Mouse (Mus musculus) bone marrow, adult 2 months (tissue): ENCODE data around the gene Tas1r3. TPM values are rescaled to one million over a fixed set of nuclear protein-coding genes. Genes with fewer than 3 reads are reported as not detected.

Experiments
- H3K27ac ChIP-seq: fragments of 200-500 bp; 2 replicates; pipeline ENCODE4 v1.5.1; 2012; ENCODE audit warnings: low read depth, mild to moderate bottlenecking, control low read depth, inconsistent platforms, low read length; ENCODE audit not compliant: control insufficient read depth, poor library complexity, insufficient read depth
- H3K4me1 ChIP-seq: fragments of 200-500 bp; 2 replicates; pipeline ENCODE4 v1.6.1; 2011; ENCODE audit warnings: low read length; ENCODE audit not compliant: control insufficient read depth, insufficient read depth
- H3K4me3 ChIP-seq: fragments of 200-500 bp; replicated peaks from 2 replicates; pipeline ENCODE3; 2011; ENCODE audit warnings: mild to moderate bottlenecking, low read depth, low read length, control low read depth; ENCODE audit not compliant: control insufficient read depth
- CTCF ChIP-seq: fragments of 200-500 bp; IDR thresholded peaks from 2 replicates; pipeline ENCODE4 v1.5.1; 2011; ENCODE audit warnings: low read length, control low read depth; ENCODE audit not compliant: control insufficient read depth, insufficient read depth
- POLR2A ChIP-seq: fragments of 200-500 bp; IDR thresholded peaks from 2 replicates; pipeline ENCODE4 v1.6.1; 2011; ENCODE audit warnings: low read depth, mild to moderate bottlenecking, control low read depth, low read length, borderline replicate concordance; ENCODE audit not compliant: control insufficient read depth
- WGBS: fragments of 180-500 bp; shearing (Covaris S2); methylation state at CpG from one replicate; pipeline ENCODE4 v1.1.7; 2018; 5-methylcytosine and 5-hydroxymethylcytosine counted together
- polyA plus RNA-seq: library from polyadenylated mRNA; stranded (reverse); fragments of >200 nt; gene quantifications from 2 replicates; pipeline ENCODE4 v1.2.4, GENCODE M21; 2011; ENCODE audit warnings: low replicate concordance; ENCODE audit not compliant: missing spikeins, insufficient read depth, insufficient read length

Tas1r3 gene
- polyA plus RNA-seq, 1 experiment = 0.42 TPM

GRCm38 (mm10) chr4:155892017-155892416 lies 28.9 kb upstream of the Tas1r3 start:
- peaks cover 4% of the 10 kb centered on the region for H3K4me1 ChIP-seq

GRCm38 (mm10) chr4:155891551-155892001 lies 28.4 kb upstream of the Tas1r3 start, which contains the start of the genes Pusl1 and Acap3:
Pusl1 (minus strand) TSS chr4:155891781.
Acap3 (plus strand) TSS chr4:155891822.
- H3K4me3 ChIP-seq = peak within 1 kb of the TSS; percentile 99
- TF ChIP-seq CTCF (0 out of 2 replicates have a peak, but pooled peaks have one; percentile 2), POLR2A (0 out of 2 replicates have a peak, but pooled peaks have one; percentile 3)
- under 1% methylated on average over 52 of the region's 52 CpGs for WGBS
- H3K4me1 ChIP-seq = peaks cover 5% of the 10 kb centered on the region
- peak within 1 kb of the TSS; percentile 100 for H3K27ac ChIP-seq

More at GRCm38 (mm10) chr4:155892017-155892416, 28.9 kb upstream of the Tas1r3 start:
- WGBS = under 1% methylated on average over 56 of the region's 56 CpGs
- TF ChIP-seq POLR2A (peak; percentile 46; the same call in 1 of the 2 replicates), CTCF (no peak)
- H3K4me3 ChIP-seq = peak overlapping the region; percentile 99
- H3K27ac ChIP-seq = peak overlapping the region; percentile 100

GRCm38 (mm10) chr4:155891011-155891471 lies 27.9 kb upstream of the Tas1r3 start:
- Histone ChIP-seq H3K4me1 (peaks cover 8% of the 10 kb centered on the region), H3K27ac (peak overlapping the region; percentile 100; the same call in 1 of the 2 replicates), H3K4me3 (peak overlapping the region; percentile 99)
- WGBS = under 1% methylated on average over 34 of the region's 34 CpGs
- TF ChIP-seq POLR2A (no peak), CTCF (no peak)

GRCm38 (mm10) chr4:155889316-155889715 lies 26.2 kb upstream of the Tas1r3 start:
- TF ChIP-seq CTCF (no peak), POLR2A (no peak)

GRCm38 (mm10) chr4:155888181-155888580 lies 25.0 kb upstream of the Tas1r3 start:
- TF ChIP-seq POLR2A = no peak
- TF ChIP-seq CTCF = no peak
- 93% methylated on average over 9 of the region's 9 CpGs for WGBS
- no peak overlapping the region for H3K4me3 ChIP-seq
- H3K4me1 ChIP-seq = peaks cover 7% of the 10 kb centered on the region
- no peak overlapping the region for H3K27ac ChIP-seq

More at GRCm38 (mm10) chr4:155889316-155889715, 26.2 kb upstream of the Tas1r3 start:
- no peak overlapping the region for H3K4me3 ChIP-seq
- 79% methylated on average over 5 of the region's 5 CpGs for WGBS
- H3K4me1 ChIP-seq = peaks cover 10% of the 10 kb centered on the region
- H3K27ac ChIP-seq = no peak overlapping the region

GRCm38 (mm10) chr4:155887674-155888073 lies 24.5 kb upstream of the Tas1r3 start:
- TF ChIP-seq POLR2A (no peak), CTCF (no peak)
- 88% methylated on average over 10 of the region's 10 CpGs for WGBS
- Histone ChIP-seq H3K27ac (no peak overlapping the region), H3K4me1 (peaks cover 6% of the 10 kb centered on the region), H3K4me3 (no peak overlapping the region)

- Histone ChIP-seq H3K4me1 (peaks cover 6% of the 10 kb centered on the region), H3K4me3 (peak overlapping the region; percentile 11), H3K27ac (peak overlapping the region; percentile 55)
- TF ChIP-seq POLR2A (no peak), CTCF (no peak)
- 60% methylated on average over 5 of the region's 5 CpGs for WGBS
Measured at GRCm38 (mm10) chr4:155886330-155886729, 23.2 kb upstream of the Tas1r3 start.

GRCm38 (mm10) chr4:155883587-155883986 lies 20.4 kb upstream of the Tas1r3 start:
- Histone ChIP-seq H3K4me3 (no peak overlapping the region), H3K27ac (no peak overlapping the region), H3K4me1 (peaks cover 6% of the 10 kb centered on the region)
- TF ChIP-seq POLR2A = no peak
- TF ChIP-seq CTCF = no peak
- 87% methylated on average over 3 of the region's 3 CpGs for WGBS

- no peak overlapping the region for H3K27ac ChIP-seq
- H3K4me1 ChIP-seq = peaks cover 2% of the 10 kb centered on the region
- TF ChIP-seq POLR2A = no peak
- TF ChIP-seq CTCF = no peak
- WGBS = 86% methylated on average over 7 of the region's 7 CpGs
- H3K4me3 ChIP-seq = no peak overlapping the region
Measured at GRCm38 (mm10) chr4:155871404-155871803, 8.2 kb upstream of the Tas1r3 start.
